Mouse (Mus musculus): ENCODE data around the gene Bpifa1. TPM values are rescaled to one million over a fixed set of nuclear protein-coding genes. Genes with fewer than 3 reads are reported as not detected.

Bpifa1 gene
- total RNA-seq (2023), result not detected

GRCm38 (mm10) chr2:154142580-154142979, at the start of gene Bpifa1:
Bpifa1 (plus strand) TSS chr2:154142880.

GRCm38 (mm10) chr2:154130120-154130519, 12.6 kb upstream of the Bpifa1 start, which contains the start of gene Bpifa3:
Bpifa3 (plus strand) TSS chr2:154130336.

GRCm38 (mm10) chr2:154162307-154162706, 19.6 kb downstream of the Bpifa1 start, which contains the start of gene Bpifa5:
Bpifa5 (plus strand) TSS chr2:154162607.

GRCm38 (mm10) chr2:154190546-154191258, 48.0 kb downstream of the Bpifa1 start, which contains the start of gene Bpifb1:
Bpifb1 (plus strand) TSS chr2:154190818.

Other genes starting within 250 kb of the Bpifa1 start
- not detected for gene Bpifb6, start 242.5 kb upstream of the Bpifa1 start, total RNA-seq (2023)
- gene Bpifb3, start 224.7 kb upstream of the Bpifa1 start, total RNA-seq (2023), result not detected
- gene Bpifb4, start 204.7 kb upstream of the Bpifa1 start, total RNA-seq (2023), result not detected
- not detected for gene Bpifa6, start 167.9 kb upstream of the Bpifa1 start, total RNA-seq (2023)
- not detected for gene Bpifa2, start 134.6 kb upstream of the Bpifa1 start, total RNA-seq (2023)
- not detected for gene Bpifa3, start 12.5 kb upstream of the Bpifa1 start, total RNA-seq (2023)
- gene Bpifa5, start 19.7 kb downstream of the Bpifa1 start, total RNA-seq (2023), result not detected
- not detected for gene Bpifb1, start 47.9 kb downstream of the Bpifa1 start, total RNA-seq (2023)
- not detected for gene Bpifb5, start 80.9 kb downstream of the Bpifa1 start, total RNA-seq (2023)
- gene Bpifb9a, start 115.0 kb downstream of the Bpifa1 start, total RNA-seq (2023), result not detected
- not detected for gene Bpifb9b, start 164.3 kb downstream of the Bpifa1 start, total RNA-seq (2023)
- 10 to 100 TPM; 14.2 to 15.9 TPM for gene Cdk5rap1, start 230.1 kb downstream of the Bpifa1 start, total RNA-seq (2023)

Measured in B cell, adult 67 days (primary cell).